Mouse (Mus musculus) forebrain, embryonic 13.5 days (tissue): ENCODE data around the gene Sec24c. TPM values are rescaled to one million over a fixed set of nuclear protein-coding genes. Genes with fewer than 3 reads are reported as not detected.

ENCODE experiments used
- ATAC-seq: fragments of 200-750 bp; cut with Nextera tagmentation; 2 replicates; pipeline ENCODE4 v1.8.0; 2017
- H3K27ac ChIP-seq: fragments of 300-500 bp; sonication (generic); 2 replicates; pipeline ENCODE4 v1.5.1; 2015; ENCODE audit warnings: inconsistent platforms, mild to moderate bottlenecking, moderate library complexity
- H3K27me3 ChIP-seq: fragments of 300-500 bp; sonication (generic); 2 replicates; pipeline ENCODE4 v1.6.1; 2015; ENCODE audit warnings: mild to moderate bottlenecking, inconsistent platforms
- H3K36me3 ChIP-seq: fragments of 300-500 bp; sonication (generic); 2 replicates; pipeline ENCODE4 v1.6.1; 2015; ENCODE audit warnings: mild to moderate bottlenecking, inconsistent platforms; ENCODE audit not compliant: poor library complexity, severe bottlenecking
- H3K4me1 ChIP-seq: fragments of 300-500 bp; sonication (generic); 2 replicates; pipeline ENCODE4 v1.6.1; 2015; ENCODE audit warnings: inconsistent platforms
- H3K4me2 ChIP-seq: fragments of 300-500 bp; sonication (generic); 2 replicates; pipeline ENCODE4 v1.6.1; 2015; ENCODE audit warnings: inconsistent platforms, mild to moderate bottlenecking, moderate library complexity
- H3K4me3 ChIP-seq: fragments of 300-500 bp; sonication (generic); 2 replicates; pipeline ENCODE4 v1.5.1; 2015; ENCODE audit warnings: mild to moderate bottlenecking, inconsistent platforms
- H3K9ac ChIP-seq: fragments of 300-500 bp; sonication (generic); 2 replicates; pipeline ENCODE4 v1.6.1; 2015; ENCODE audit warnings: mild to moderate bottlenecking, inconsistent platforms
- H3K9me3 ChIP-seq: fragments of 300-500 bp; sonication (generic); replicated peaks from 2 replicates; pipeline ENCODE4 v1.6.1; 2016; ENCODE audit warnings: inconsistent platforms
- WGBS: fragments of 180-500 bp; shearing (Covaris S2); methylation state at CpG from one replicate; pipeline ENCODE4 v1.1.7; 2015; 5-methylcytosine and 5-hydroxymethylcytosine counted together
- polyA plus RNA-seq: library from polyadenylated mRNA; unstranded; fragments of >200 nt; fragmentation: Nextera tagmentation; extraction: Ambion mirVana; gene quantifications from 2 replicates; pipeline ENCODE4 v1.2.1, GENCODE M21; 2015

Gene Sec24c
- polyA plus RNA-seq, 1 experiment from 2014 or later, result 75.9 TPM

- no peaks in the 10 kb centered on the region for H3K9me3 ChIP-seq
- H3K4me3 ChIP-seq, result no peak overlapping the region
- no peak overlapping the region for H3K9ac ChIP-seq
- no peaks in the 10 kb centered on the region for H3K27me3 ChIP-seq
- peaks cover 99% of the 10 kb centered on the region for H3K36me3 ChIP-seq
- H3K4me1 ChIP-seq, result peaks cover under 1% of the 10 kb centered on the region; the same call in 1 of the 2 replicates
- WGBS, result 93% methylated on average over 2 of the region's 2 CpGs
- no peak overlapping the region for H3K4me2 ChIP-seq
- no peak overlapping the region for H3K27ac ChIP-seq
- no peak for ATAC-seq
Observed at GRCm38 (mm10) chr14:20689009-20689408, 14.9 kb downstream of the Sec24c start.

GRCm38 (mm10) chr14:20691772-20692171, 17.7 kb downstream of the Sec24c start:
- ATAC-seq, result no peak
- Histone ChIP-seq H3K9ac (no peak overlapping the region), H3K4me1 (peaks cover 18% of the 10 kb centered on the region), H3K27me3 (no peaks in the 10 kb centered on the region), H3K36me3 (peaks cover 76% of the 10 kb centered on the region), H3K9me3 (no peaks in the 10 kb centered on the region), H3K27ac (no peak overlapping the region), H3K4me2 (no peak overlapping the region), H3K4me3 (no peak overlapping the region)
- 97% methylated on average over 6 of the region's 6 CpGs for WGBS

- no peaks in the 10 kb centered on the region for H3K27me3 ChIP-seq
- WGBS, result 94% methylated on average over 10 of the region's 10 CpGs
- no peak for ATAC-seq
- no peak overlapping the region for H3K9ac ChIP-seq
- H3K36me3 ChIP-seq, result peaks cover 64% of the 10 kb centered on the region
- peaks cover 37% of the 10 kb centered on the region for H3K4me1 ChIP-seq
- H3K27ac ChIP-seq, result no peak overlapping the region
- H3K4me2 ChIP-seq, result no peak overlapping the region
- peak overlapping the region; percentile 73; the same call in 1 of the 2 replicates for H3K4me3 ChIP-seq
- H3K9me3 ChIP-seq, result no peaks in the 10 kb centered on the region
Observed at GRCm38 (mm10) chr14:20693589-20694101, 19.5 kb downstream of the Sec24c start.

- Histone ChIP-seq H3K36me3 (peaks cover 62% of the 10 kb centered on the region), H3K9ac (peak overlapping the region; percentile 86), H3K4me2 (peak overlapping the region; percentile 70), H3K27ac (peak overlapping the region; percentile 94), H3K9me3 (no peaks in the 10 kb centered on the region), H3K4me3 (peak overlapping the region; percentile 73), H3K4me1 (peaks cover 44% of the 10 kb centered on the region), H3K27me3 (no peaks in the 10 kb centered on the region)
- 44% methylated on average over 13 of the region's 13 CpGs for WGBS
- no peak; the same call in 1 of the 2 replicates for ATAC-seq
Observed at GRCm38 (mm10) chr14:20694185-20694883, 20.2 kb downstream of the Sec24c start.

- H3K4me1 ChIP-seq, result peaks cover 48% of the 10 kb centered on the region
- no peaks in the 10 kb centered on the region for H3K9me3 ChIP-seq
- WGBS, result under 1% methylated on average over 109 of the region's 111 CpGs
- H3K36me3 ChIP-seq, result peaks cover 54% of the 10 kb centered on the region
- ATAC-seq, result peak; percentile 93
- peak within 1 kb of the TSS; percentile 86 for H3K9ac ChIP-seq
- H3K27ac ChIP-seq, result peak within 1 kb of the TSS; percentile 94
- peak within 1 kb of the TSS; percentile 70 for H3K4me2 ChIP-seq
- peak within 1 kb of the TSS; percentile 73 for H3K4me3 ChIP-seq
- no peaks in the 10 kb centered on the region for H3K27me3 ChIP-seq
Observed at GRCm38 (mm10) chr14:20694884-20695760, 21.0 kb downstream of the Sec24c start, which contains the start of gene Fut11. Fut11 (plus strand) TSS chr14:20694968.

- Histone ChIP-seq H3K9ac (peak overlapping the region; percentile 86), H3K27me3 (no peaks in the 10 kb centered on the region), H3K27ac (peak overlapping the region; percentile 94), H3K4me1 (peaks cover 55% of the 10 kb centered on the region), H3K9me3 (no peaks in the 10 kb centered on the region), H3K36me3 (peaks cover 51% of the 10 kb centered on the region), H3K4me2 (peak overlapping the region; percentile 70), H3K4me3 (peak overlapping the region; percentile 73)
- ATAC-seq, result peak; percentile 2; the same call in 1 of the 2 replicates
- 14% methylated on average over 27 of the region's 27 CpGs for WGBS
Observed at GRCm38 (mm10) chr14:20695761-20696520, 21.8 kb downstream of the Sec24c start.

GRCm38 (mm10) chr14:20696986-20697385, 22.9 kb downstream of the Sec24c start:
- WGBS, result 10% methylated on average over 1 of the region's 1 CpGs
- Histone ChIP-seq H3K4me1 (peaks cover 66% of the 10 kb centered on the region), H3K27ac (no peak overlapping the region; the same call in none of the 2 replicates), H3K36me3 (peaks cover 41% of the 10 kb centered on the region), H3K9me3 (no peaks in the 10 kb centered on the region), H3K4me2 (peak overlapping the region; percentile 70), H3K4me3 (peak overlapping the region; percentile 73), H3K9ac (peak overlapping the region; percentile 86), H3K27me3 (no peaks in the 10 kb centered on the region)
- ATAC-seq, result no peak

- Histone ChIP-seq H3K9me3 (no peaks in the 10 kb centered on the region), H3K4me3 (no peak overlapping the region), H3K4me1 (peaks cover 71% of the 10 kb centered on the region), H3K9ac (no peak overlapping the region), H3K27me3 (no peaks in the 10 kb centered on the region), H3K4me2 (peak overlapping the region; percentile 70), H3K36me3 (peaks cover 26% of the 10 kb centered on the region), H3K27ac (no peak overlapping the region)
- WGBS, result 89% methylated on average over 2 of the region's 2 CpGs
- ATAC-seq, result no peak
Observed at GRCm38 (mm10) chr14:20698515-20698914, 24.4 kb downstream of the Sec24c start.

GRCm38 (mm10) chr14:20700362-20700761, 26.3 kb downstream of the Sec24c start:
- no peak for ATAC-seq
- H3K4me1 ChIP-seq, result peaks cover 69% of the 10 kb centered on the region
- 90% methylated on average over 3 of the region's 3 CpGs for WGBS

GRCm38 (mm10) chr14:20701554-20701953, 27.4 kb downstream of the Sec24c start:
- WGBS, result 83% methylated on average over 8 of the region's 8 CpGs
- Histone ChIP-seq H3K36me3 (peaks cover 27% of the 10 kb centered on the region), H3K4me3 (peak overlapping the region; percentile 73), H3K9ac (peak overlapping the region; percentile 86; the same call in 1 of the 2 replicates), H3K27me3 (no peaks in the 10 kb centered on the region), H3K27ac (no peak overlapping the region), H3K4me1 (peaks cover 63% of the 10 kb centered on the region), H3K9me3 (no peaks in the 10 kb centered on the region), H3K4me2 (peak overlapping the region; percentile 64)
- no peak for ATAC-seq

More at GRCm38 (mm10) chr14:20700362-20700761, 26.3 kb downstream of the Sec24c start:
- Histone ChIP-seq H3K9me3 (no peaks in the 10 kb centered on the region), H3K4me3 (no peak overlapping the region), H3K4me2 (no peak overlapping the region), H3K27me3 (no peaks in the 10 kb centered on the region), H3K36me3 (peaks cover 24% of the 10 kb centered on the region), H3K9ac (0 out of 2 replicates have a peak overlapping the region, but pooled peaks have one; percentile 16), H3K27ac (no peak overlapping the region)

- H3K27ac ChIP-seq, result peak overlapping the region; percentile 88
- H3K4me1 ChIP-seq, result peaks cover 60% of the 10 kb centered on the region
- H3K9me3 ChIP-seq, result no peaks in the 10 kb centered on the region
Observed at GRCm38 (mm10) chr14:20702096-20702740, 28.1 kb downstream of the Sec24c start.

More at GRCm38 (mm10) chr14:20702096-20702740, 28.1 kb downstream of the Sec24c start:
- WGBS, result 18% methylated on average over 15 of the region's 15 CpGs
- peak overlapping the region; percentile 64 for H3K4me2 ChIP-seq
- no peaks in the 10 kb centered on the region for H3K27me3 ChIP-seq
- peak overlapping the region; percentile 73 for H3K4me3 ChIP-seq
- peak overlapping the region; percentile 86 for H3K9ac ChIP-seq
- H3K36me3 ChIP-seq, result peaks cover 27% of the 10 kb centered on the region
- ATAC-seq, result peak; percentile 33
